Mouse (Mus musculus): ENCODE data around the gene Olfr1312. TPM values are rescaled to one million over a fixed set of nuclear protein-coding genes. Genes with fewer than 3 reads are reported as not detected.
"Not testable (repeated sequence)": the region's sequence is repeated elsewhere in the genome, so short reads cannot be mapped to it uniquely, and the experiment has no call there.

The Olfr1312 gene
- polyA plus RNA-seq (2015; fragmentation: Nextera tagmentation; extraction: Ambion mirVana): not detected in 2 replicates

DNA sequence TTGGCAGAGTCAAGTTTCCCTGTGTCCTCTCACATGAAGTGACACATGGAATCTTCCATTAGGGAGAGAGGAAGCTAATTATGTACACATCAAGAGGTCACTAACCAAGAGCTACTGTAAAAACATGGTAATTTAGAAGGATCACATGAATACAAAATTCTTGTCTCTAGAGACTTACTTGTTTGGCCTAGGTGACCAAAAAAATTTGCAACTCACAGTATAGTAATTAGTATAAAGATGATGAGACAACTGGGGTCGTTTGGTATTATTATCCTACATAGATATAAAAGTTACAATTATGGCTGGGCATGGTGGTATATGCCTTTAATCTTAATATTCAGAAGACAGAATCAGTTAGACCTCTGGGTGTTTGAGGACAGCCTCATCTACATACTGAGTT, at the start of gene Olfr1312:
Gene Olfr1312 (minus strand): TSS at position 101 of the 400 bp plus-strand sequence.
- no peaks in the 10 kb centered on the region for H3K9me3 ChIP-seq (replicated peaks)
- no peak within 1 kb of the TSS for H3K4me3 ChIP-seq (replicated peaks)
- DNase-seq (no peak), ATAC-seq (ENCODE audit: low read depth) (no peak)
- no peak within 1 kb of the TSS for H3K4me2 ChIP-seq
- no peaks in the 10 kb centered on the region for H3K27me3 ChIP-seq
- H3K9ac ChIP-seq: no peak within 1 kb of the TSS
- H3K4me1 ChIP-seq (replicated peaks): no peaks in the 10 kb centered on the region
- no peak within 1 kb of the TSS for H3K27ac ChIP-seq
- WGBS (ENCODE audit: insufficient replicate concordance): 15% methylated on average over 1 of the region's 1 CpGs
- no peaks in the 10 kb centered on the region for H3K36me3 ChIP-seq

DNA sequence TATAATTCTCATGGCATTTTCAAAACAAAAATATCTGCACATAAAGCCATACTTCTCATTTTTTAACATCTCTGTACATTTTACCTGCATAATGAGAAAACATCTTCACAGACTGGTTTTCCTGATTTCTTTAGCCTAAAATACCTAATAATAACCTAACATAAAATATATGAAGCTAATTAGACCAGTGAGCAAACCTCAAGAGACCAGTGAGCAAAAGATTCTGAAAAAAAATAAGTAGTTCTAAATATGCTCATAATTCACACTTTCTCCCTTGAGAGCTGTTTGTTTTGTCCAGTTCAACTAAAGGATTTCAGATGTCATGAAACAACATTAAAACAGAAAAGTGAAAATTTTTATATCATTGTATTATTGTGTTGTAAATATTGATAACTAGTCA, 46.6 kb upstream of the Olfr1312 start, which contains the start of gene Olfr1314:
Gene Olfr1314 (minus strand): TSS at position 101 of the 400 bp plus-strand sequence.
- H3K36me3 ChIP-seq: no peaks in the 10 kb centered on the region
- no peaks in the 10 kb centered on the region for H3K27me3 ChIP-seq
- no peak within 1 kb of the TSS for H3K4me2 ChIP-seq
- no peak for DNase-seq
- no peaks in the 10 kb centered on the region for H3K9me3 ChIP-seq (replicated peaks)
- no peak within 1 kb of the TSS for H3K4me3 ChIP-seq (replicated peaks)
- H3K4me1 ChIP-seq (replicated peaks): no peaks in the 10 kb centered on the region
- H3K27ac ChIP-seq: no peak within 1 kb of the TSS
- ATAC-seq (ENCODE audit: low read depth): no peak
- H3K9ac ChIP-seq: no peak within 1 kb of the TSS

DNA sequence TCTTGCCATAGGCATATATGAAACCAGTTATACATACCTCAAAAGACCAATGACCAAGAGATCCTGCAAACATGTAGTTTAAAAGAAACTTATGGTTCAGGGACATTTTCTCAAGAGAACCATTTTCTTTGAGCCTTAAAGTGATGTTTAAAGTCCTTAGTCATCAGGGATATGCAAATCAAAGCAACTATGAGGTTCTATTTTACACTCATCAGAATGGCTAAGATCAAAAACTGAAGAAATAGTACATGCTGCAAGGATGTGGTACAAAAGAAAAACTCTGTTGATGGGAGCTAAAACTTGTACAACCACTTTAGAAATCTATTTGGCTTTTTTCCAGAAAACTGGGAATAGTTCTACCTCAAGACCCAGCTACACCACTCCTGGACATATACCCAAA, 27.7 kb upstream of the Olfr1312 start, which contains the start of gene Olfr1313:
Gene Olfr1313 (minus strand): TSS at position 101 of the 400 bp plus-strand sequence.
- Histone ChIP-seq H3K36me3 (no peaks in the 10 kb centered on the region), H3K27me3 (no peaks in the 10 kb centered on the region), H3K9ac (no peak within 1 kb of the TSS), H3K27ac (no peak within 1 kb of the TSS), H3K4me3 (replicated peaks) (no peak within 1 kb of the TSS), H3K4me2 (no peak within 1 kb of the TSS), H3K4me1 (replicated peaks) (no peaks in the 10 kb centered on the region), H3K9me3 (replicated peaks) (no peaks in the 10 kb centered on the region)
- DNase-seq (no peak), ATAC-seq (ENCODE audit: low read depth) (no peak)

DNA sequence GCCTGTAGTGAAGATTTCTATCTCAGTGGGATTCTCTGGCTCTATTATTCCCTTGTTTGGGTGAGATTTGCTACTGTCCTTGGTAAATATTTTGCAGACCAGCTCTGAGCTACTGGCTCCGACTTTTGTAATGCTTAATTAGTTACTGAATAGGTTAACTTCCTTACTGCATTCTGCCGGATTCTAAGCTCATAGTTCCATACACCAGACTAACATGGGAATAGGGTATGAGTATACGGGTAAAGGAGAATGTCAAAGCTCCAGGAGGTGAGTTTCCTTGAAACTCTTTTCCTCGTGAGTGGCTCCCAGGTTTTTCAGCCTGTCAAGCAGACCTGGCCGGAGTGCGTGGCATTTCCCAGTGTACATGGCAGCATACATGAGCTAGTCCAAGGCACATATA, 23.1 kb downstream of the Olfr1312 start:
- H3K9me3 ChIP-seq (replicated peaks); H3K27ac ChIP-seq; H3K36me3 ChIP-seq; H3K4me2 ChIP-seq; ATAC-seq (ENCODE audit: low read depth); DNase-seq; H3K27me3 ChIP-seq; H3K4me3 ChIP-seq (replicated peaks); H3K4me1 ChIP-seq (replicated peaks); H3K9ac ChIP-seq: not testable (repeated sequence)
- WGBS (ENCODE audit: insufficient replicate concordance): 39% methylated on average over 6 of the region's 6 CpGs

DNA sequence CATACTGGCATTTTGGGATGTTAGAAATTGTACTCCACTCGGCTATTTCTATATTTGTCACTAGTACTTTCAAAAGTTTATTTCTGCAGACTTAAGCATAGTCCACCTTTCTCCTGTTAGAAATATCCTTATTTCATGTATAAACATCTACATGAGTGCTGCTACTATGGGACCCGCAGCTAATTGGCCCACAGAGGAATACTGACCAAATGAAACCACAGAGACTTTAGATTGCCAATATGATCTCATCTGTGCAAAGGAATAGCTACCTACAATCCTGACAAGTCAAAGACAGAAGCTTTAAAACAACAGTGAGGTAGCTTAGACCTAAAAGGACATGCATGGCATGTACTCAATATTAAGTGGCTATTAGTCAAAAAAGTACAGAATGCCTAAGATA, 25.7 kb downstream of the Olfr1312 start, which contains the start of gene Olfr1311:
Gene Olfr1311 (minus strand): TSS at position 101 of the 400 bp plus-strand sequence.
- H3K9me3 ChIP-seq (replicated peaks): no peaks in the 10 kb centered on the region
- no peak within 1 kb of the TSS for H3K9ac ChIP-seq
- no peak within 1 kb of the TSS for H3K4me2 ChIP-seq
- no peaks in the 10 kb centered on the region for H3K36me3 ChIP-seq
- DNase-seq (no peak), ATAC-seq (ENCODE audit: low read depth) (no peak)
- H3K4me1 ChIP-seq (replicated peaks): no peaks in the 10 kb centered on the region
- no peak within 1 kb of the TSS for H3K4me3 ChIP-seq (replicated peaks)
- WGBS (ENCODE audit: insufficient replicate concordance): 61% methylated on average over 2 of the region's 2 CpGs
- no peaks in the 10 kb centered on the region for H3K27me3 ChIP-seq
- H3K27ac ChIP-seq: no peak within 1 kb of the TSS

DNA sequence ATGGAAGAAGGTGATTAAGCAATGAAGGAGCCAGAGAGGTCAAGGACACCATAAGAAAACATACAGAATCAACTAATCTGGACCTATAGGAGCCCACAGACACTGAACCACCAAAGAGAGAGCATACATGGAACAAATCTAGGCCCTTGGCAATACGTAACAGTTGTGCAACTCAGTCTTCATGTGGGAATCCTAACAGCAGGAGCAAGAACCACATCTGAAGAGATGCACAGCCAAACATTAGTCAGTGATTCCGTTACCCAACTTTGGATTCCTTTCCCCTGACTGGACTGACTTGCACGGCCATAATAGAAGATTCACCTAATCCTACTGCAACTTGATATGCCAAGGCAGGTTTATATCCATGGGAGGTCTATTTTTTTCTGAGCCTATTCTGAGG, 35.1 kb downstream of the Olfr1312 start:
- WGBS (ENCODE audit: insufficient replicate concordance): 64% methylated on average over 3 of the region's 3 CpGs

DNA sequence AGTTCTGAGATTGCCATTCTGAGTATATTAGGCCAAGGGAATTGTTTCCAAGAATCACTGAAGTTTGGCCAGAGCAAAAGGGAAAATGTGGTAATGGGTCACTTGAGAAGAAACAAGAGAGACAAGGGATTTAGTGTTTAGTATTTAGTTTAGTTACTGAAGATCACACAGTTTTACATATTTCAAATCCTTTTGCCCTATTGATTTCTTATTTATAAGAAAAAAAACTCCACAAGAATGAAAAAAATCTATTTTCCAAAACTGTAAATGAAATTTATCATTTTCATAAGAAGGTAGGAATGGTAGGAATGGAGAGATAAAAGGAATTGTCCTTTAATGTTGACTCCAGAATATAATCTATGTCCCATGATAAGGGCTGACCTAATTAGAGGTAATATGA, 37.4 kb downstream of the Olfr1312 start, which contains the start of gene Olfr1310:
Gene Olfr1310 (minus strand): TSS at position 101 of the 400 bp plus-strand sequence.
- Histone ChIP-seq H3K9me3 (replicated peaks) (no peaks in the 10 kb centered on the region), H3K27ac (no peak within 1 kb of the TSS), H3K27me3 (no peaks in the 10 kb centered on the region), H3K9ac (no peak within 1 kb of the TSS), H3K4me1 (replicated peaks) (no peaks in the 10 kb centered on the region), H3K4me2 (no peak within 1 kb of the TSS), H3K36me3 (no peaks in the 10 kb centered on the region), H3K4me3 (replicated peaks) (no peak within 1 kb of the TSS)
- no peak for DNase-seq
- ATAC-seq (ENCODE audit: low read depth): no peak

More for the DNA sequence above, 35.1 kb downstream of the Olfr1312 start:
- H3K36me3 ChIP-seq: no peaks in the 10 kb centered on the region
- DNase-seq (no peak), ATAC-seq (ENCODE audit: low read depth) (no peak)
- H3K9ac ChIP-seq: no peak overlapping the region
- no peak overlapping the region for H3K4me3 ChIP-seq (replicated peaks)
- H3K27ac ChIP-seq: no peak overlapping the region
- H3K9me3 ChIP-seq (replicated peaks): no peaks in the 10 kb centered on the region
- H3K4me1 ChIP-seq (replicated peaks): no peaks in the 10 kb centered on the region
- no peak overlapping the region for H3K4me2 ChIP-seq
- H3K27me3 ChIP-seq: no peaks in the 10 kb centered on the region

DNA sequence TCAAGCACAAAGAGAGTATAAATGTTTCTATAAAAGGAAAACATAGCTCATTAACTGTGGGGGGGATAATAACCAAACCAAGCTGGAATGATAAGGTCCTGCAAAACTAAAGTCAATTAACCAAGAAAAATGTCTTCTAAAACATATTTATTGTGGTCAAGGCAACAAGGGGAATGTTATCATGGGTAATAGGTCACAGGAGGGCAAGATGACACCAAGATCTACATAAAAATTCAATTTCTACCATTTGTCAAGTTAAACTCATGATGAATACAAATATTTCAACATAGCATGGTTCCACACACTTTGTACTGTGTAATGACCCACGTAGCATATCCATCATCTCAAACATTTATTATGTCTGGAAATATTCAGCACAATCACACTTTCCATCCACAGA, 59.9 kb downstream of the Olfr1312 start, which contains the start of gene Olfr1309:
Gene Olfr1309 (minus strand): TSS at position 101 of the 400 bp plus-strand sequence.
- DNase-seq (no peak), ATAC-seq (ENCODE audit: low read depth) (no peak)
- Histone ChIP-seq H3K9me3 (replicated peaks) (no peaks in the 10 kb centered on the region), H3K27ac (no peak within 1 kb of the TSS), H3K27me3 (no peaks in the 10 kb centered on the region), H3K4me3 (replicated peaks) (no peak within 1 kb of the TSS), H3K36me3 (no peaks in the 10 kb centered on the region), H3K9ac (no peak within 1 kb of the TSS), H3K4me1 (replicated peaks) (no peaks in the 10 kb centered on the region), H3K4me2 (no peak within 1 kb of the TSS)
- 27% methylated on average over 1 of the region's 1 CpGs for WGBS (ENCODE audit: insufficient replicate concordance)

Other genes starting within 250 kb of the Olfr1312 start
- not detected in 2 replicates for gene Olfr1303, start 229.9 kb downstream of the Olfr1312 start, polyA plus RNA-seq (2015; fragmentation: Nextera tagmentation; extraction: Ambion mirVana)
- not detected in 2 replicates for gene Olfr1305, start 173.1 kb downstream of the Olfr1312 start, polyA plus RNA-seq (2015; fragmentation: Nextera tagmentation; extraction: Ambion mirVana)
- not detected in 2 replicates for gene Olfr1306, start 134.0 kb downstream of the Olfr1312 start, polyA plus RNA-seq (2015; fragmentation: Nextera tagmentation; extraction: Ambion mirVana)
- gene Olfr1307, start 100.8 kb downstream of the Olfr1312 start, polyA plus RNA-seq (2015; fragmentation: Nextera tagmentation; extraction: Ambion mirVana): not detected in 2 replicates
- not detected in 2 replicates for gene Olfr1308, start 85.3 kb downstream of the Olfr1312 start, polyA plus RNA-seq (2015; fragmentation: Nextera tagmentation; extraction: Ambion mirVana)
- not detected in 2 replicates for gene Olfr1309, start 60.0 kb downstream of the Olfr1312 start, polyA plus RNA-seq (2015; fragmentation: Nextera tagmentation; extraction: Ambion mirVana)
- not detected in 2 replicates for gene Olfr1310, start 37.5 kb downstream of the Olfr1312 start, polyA plus RNA-seq (2015; fragmentation: Nextera tagmentation; extraction: Ambion mirVana)
- not detected in 2 replicates for gene Olfr1311, start 25.8 kb downstream of the Olfr1312 start, polyA plus RNA-seq (2015; fragmentation: Nextera tagmentation; extraction: Ambion mirVana)
- gene Olfr1313, start 27.6 kb upstream of the Olfr1312 start, polyA plus RNA-seq (2015; fragmentation: Nextera tagmentation; extraction: Ambion mirVana): not detected in 2 replicates
- not detected in 2 replicates for gene Olfr1314, start 46.5 kb upstream of the Olfr1312 start, polyA plus RNA-seq (2015; fragmentation: Nextera tagmentation; extraction: Ambion mirVana)
- not detected in 2 replicates for gene Olfr1315-ps1, start 65.2 kb upstream of the Olfr1312 start, polyA plus RNA-seq (2015; fragmentation: Nextera tagmentation; extraction: Ambion mirVana)
- gene Olfr1316, start 84.7 kb upstream of the Olfr1312 start, polyA plus RNA-seq (2015; fragmentation: Nextera tagmentation; extraction: Ambion mirVana): not detected in 2 replicates
- not detected in 2 replicates for gene Olfr1317, start 90.1 kb upstream of the Olfr1312 start, polyA plus RNA-seq (2015; fragmentation: Nextera tagmentation; extraction: Ambion mirVana)
- not detected in 2 replicates for gene Olfr1318, start 104.0 kb upstream of the Olfr1312 start, polyA plus RNA-seq (2015; fragmentation: Nextera tagmentation; extraction: Ambion mirVana)
- gene Lpcat4, start 189.2 kb upstream of the Olfr1312 start, polyA plus RNA-seq (2015; fragmentation: Nextera tagmentation; extraction: Ambion mirVana): 2.7 and 2.8 TPM in 2 replicates
- gene Nutm1, start 209.1 kb upstream of the Olfr1312 start, polyA plus RNA-seq (2015; fragmentation: Nextera tagmentation; extraction: Ambion mirVana): not detected in 2 replicates
- gene Nop10, start 211.7 kb upstream of the Olfr1312 start, polyA plus RNA-seq (2015; fragmentation: Nextera tagmentation; extraction: Ambion mirVana): 199 and 208 TPM in 2 replicates
- gene Slc12a6, start 215.6 kb upstream of the Olfr1312 start, polyA plus RNA-seq (2015; fragmentation: Nextera tagmentation; extraction: Ambion mirVana): 3.6 and 3.9 TPM in 2 replicates
- not detected in 2 replicates for gene Gm21985, start 216.1 kb upstream of the Olfr1312 start, polyA plus RNA-seq (2015; fragmentation: Nextera tagmentation; extraction: Ambion mirVana)